Mouse (Mus musculus) lung, postnatal 14 days (tissue): ENCODE measurements around the gene Tomm40.

ENCODE experiments used
- DNase-seq: peaks from one replicate; pipeline ENCODE4 v3.0.0; 2021

The Tomm40 gene

GRCm38 (mm10) chr7:19715239-19716054 lies at the start of gene Tomm40:
Tomm40 (minus strand) TSS chr7:19715438.
- peak; percentile 98 for DNase-seq

- DNase-seq: no peak
Observed at GRCm38 (mm10) chr7:19764581-19764980, 49.3 kb upstream of the Tomm40 start.

- peak; percentile 23 for DNase-seq
Observed at GRCm38 (mm10) chr7:19763829-19764477, 48.7 kb upstream of the Tomm40 start.

GRCm38 (mm10) chr7:19762283-19762682 lies 47.0 kb upstream of the Tomm40 start:
- DNase-seq: no peak

- DNase-seq: no peak
Observed at GRCm38 (mm10) chr7:19760021-19760420, 44.8 kb upstream of the Tomm40 start.

- DNase-seq: no peak
Observed at GRCm38 (mm10) chr7:19758623-19759022, 43.4 kb upstream of the Tomm40 start.

- peak; percentile 76 for DNase-seq
Observed at GRCm38 (mm10) chr7:19755851-19756786, 40.9 kb upstream of the Tomm40 start.

- no peak for DNase-seq
Observed at GRCm38 (mm10) chr7:19755008-19755407, 39.8 kb upstream of the Tomm40 start.

- no peak for DNase-seq
Observed at GRCm38 (mm10) chr7:19754065-19754464, 38.8 kb upstream of the Tomm40 start.

GRCm38 (mm10) chr7:19753587-19753986 lies 38.3 kb upstream of the Tomm40 start:
- DNase-seq: peak; percentile 84

- DNase-seq: peak; percentile 35
Observed at GRCm38 (mm10) chr7:19752652-19753051, 37.4 kb upstream of the Tomm40 start.

GRCm38 (mm10) chr7:19751070-19751383 lies 35.8 kb upstream of the Tomm40 start:
- DNase-seq: peak; percentile 31

GRCm38 (mm10) chr7:19750217-19751069 lies 35.2 kb upstream of the Tomm40 start, which contains the start of gene Nectin2:
Nectin2 (minus strand) TSS chr7:19750483.
- peak; percentile 90 for DNase-seq

- peak; percentile 97 for DNase-seq
Observed at GRCm38 (mm10) chr7:19749389-19750216, 34.4 kb upstream of the Tomm40 start.

- peak; percentile 40 for DNase-seq
Observed at GRCm38 (mm10) chr7:19748219-19749195, 33.3 kb upstream of the Tomm40 start.

- DNase-seq: peak; percentile 56
Observed at GRCm38 (mm10) chr7:19747420-19748218, 32.4 kb upstream of the Tomm40 start.

GRCm38 (mm10) chr7:19746426-19747201 lies 31.4 kb upstream of the Tomm40 start:
- no peak for DNase-seq

- DNase-seq: no peak
Observed at GRCm38 (mm10) chr7:19745971-19746370, 30.7 kb upstream of the Tomm40 start.
